Mouse (Mus musculus): Measurements from ENCODE around the gene Nat8f4.

DNA sequence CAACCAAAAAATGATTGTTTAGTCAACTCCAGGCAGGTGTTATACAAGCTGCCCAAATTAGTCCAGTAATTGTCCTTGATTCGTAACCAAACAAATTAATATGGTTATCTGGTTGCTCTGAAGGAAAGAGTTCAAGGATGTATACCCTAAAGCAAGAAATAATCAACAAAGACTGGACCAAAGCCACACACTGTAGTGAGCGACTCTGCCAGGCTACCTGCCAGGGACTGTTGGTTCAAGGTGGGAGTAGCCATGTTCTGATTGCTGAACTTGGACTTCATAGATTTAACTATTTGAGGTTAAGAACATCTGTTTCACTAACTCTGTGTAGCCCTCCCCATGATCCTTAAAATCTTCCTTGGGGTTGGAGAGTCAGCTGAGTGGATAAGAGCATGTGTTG, 41.5 kb downstream of the Nat8f4 start:
- TF ChIP-seq CTCF (IDR thresholded peaks at IDR 0.05; ENCODE audit: low read depth) (no peak), EP300 (IDR thresholded peaks at IDR 0.05; ENCODE audit: low read depth) (no peak)

All from liver, embryonic 14.5 days (tissue).